Mouse (Mus musculus): ENCODE measurements around the gene 4921511C20Rik.

4921511C20Rik gene

DNA sequence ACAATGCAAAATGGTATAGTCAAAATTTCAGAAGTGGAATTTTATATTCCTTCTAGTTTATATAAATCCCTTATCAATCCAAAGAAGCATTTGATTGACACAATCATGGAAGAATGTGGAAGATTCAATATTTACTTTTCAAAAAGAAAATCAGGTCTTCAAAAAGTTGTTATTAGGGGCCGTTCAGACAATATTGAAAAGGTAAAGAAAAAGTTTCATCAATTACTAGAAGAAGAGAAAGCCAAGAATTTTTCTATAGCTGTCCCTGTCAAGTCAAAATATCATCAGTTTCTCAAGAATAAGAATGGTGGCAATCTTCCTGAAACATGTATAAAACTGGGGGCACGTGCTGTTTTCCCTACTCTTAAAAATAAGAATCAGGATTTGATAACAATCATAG is at the start of gene 4921511C20Rik:
Gene 4921511C20Rik (plus strand): TSS at position 301 of the 400 bp plus-strand sequence.
- DNase-seq (ENCODE audit: low spot score in 2 of 2), result no peak
